Mouse (Mus musculus): ENCODE data around the gene Smr3a. TPM values are rescaled to one million over a fixed set of nuclear protein-coding genes. Genes with fewer than 3 reads are reported as not detected.

The Smr3a gene
- not detected in 2 replicates for polyA plus RNA-seq (2012; rRNA removed; ENCODE audit: low replicate concordance)

DNA sequence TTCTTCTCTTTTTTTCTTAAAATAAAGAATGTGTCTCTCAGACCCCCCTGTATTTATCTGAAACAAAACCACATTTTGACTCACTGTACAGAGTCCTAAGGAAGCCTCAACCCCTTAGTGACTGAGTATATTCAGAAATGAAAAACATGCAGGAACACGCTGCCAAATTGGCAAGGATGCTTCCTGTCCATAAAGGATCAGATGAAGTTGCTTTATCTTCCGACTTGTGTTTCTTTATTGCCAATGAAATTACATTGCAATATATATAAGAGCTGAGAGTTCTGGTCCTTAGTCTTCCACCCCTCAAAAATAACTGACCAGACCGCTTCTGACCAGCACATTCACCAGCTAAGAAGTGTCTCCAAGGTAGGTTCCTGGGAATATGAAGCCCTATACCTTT lies at the start of gene Smr3a:
Smr3a (plus strand) TSS at position 301 of the 400 bp plus-strand sequence.

DNA sequence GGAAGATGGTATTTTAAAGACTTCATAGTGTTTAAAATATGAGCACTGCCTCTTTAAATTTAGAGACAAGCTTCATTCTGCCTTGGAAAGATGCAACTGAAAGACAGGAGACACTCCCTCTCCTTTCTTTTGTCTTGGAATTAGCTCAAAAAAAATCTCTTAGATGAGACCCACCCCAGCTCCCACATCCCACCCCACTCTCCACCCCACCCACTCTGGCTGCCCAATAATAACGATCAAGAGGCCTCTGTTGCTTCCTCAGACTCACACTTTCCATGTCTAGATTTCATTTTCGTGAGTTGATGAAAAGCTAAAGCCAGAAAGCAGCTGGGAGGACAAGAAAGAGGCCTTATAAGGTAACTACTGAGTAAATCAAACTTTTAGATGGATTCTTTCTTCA lies 33.1 kb upstream of the Smr3a start, which contains the start of the genes 2310003L06Rik and Gm28434:
2310003L06Rik (plus strand) TSS at position 259 of the 400 bp plus-strand sequence.
Gm28434 (plus strand) TSS at position 317 of the 400 bp plus-strand sequence.

DNA sequence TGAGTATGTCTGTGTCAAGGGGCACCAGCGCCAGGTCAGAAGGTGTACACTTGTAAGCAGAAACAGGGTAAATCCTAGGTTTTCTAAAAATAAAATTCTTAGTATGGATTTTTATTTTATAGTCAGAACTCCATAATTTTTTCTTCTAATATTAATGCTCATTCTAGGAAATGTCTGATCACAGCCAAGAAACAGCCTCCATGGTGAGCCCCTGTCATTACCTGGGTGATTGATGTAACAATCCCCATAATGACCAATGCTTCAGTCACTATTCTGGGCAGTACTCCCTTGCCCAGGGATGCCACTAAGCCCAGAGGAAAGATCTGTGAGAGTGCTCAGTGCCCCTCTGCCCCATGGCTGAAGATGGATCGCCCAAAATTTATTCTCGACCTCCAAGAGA lies 23.2 kb upstream of the Smr3a start, which contains the start of gene Cabs1:
Cabs1 (plus strand) TSS at position 301 of the 400 bp plus-strand sequence.

Other genes starting within 250 kb of the Smr3a start
- not detected in 2 replicates for gene Csn1s2a, start 228.0 kb upstream of the Smr3a start, polyA plus RNA-seq (2012; rRNA removed; ENCODE audit: low replicate concordance)
- not detected in 2 replicates for gene Csn1s2b, start 194.5 kb upstream of the Smr3a start, polyA plus RNA-seq (2012; rRNA removed; ENCODE audit: low replicate concordance)
- gene Prr27, start 176.9 kb upstream of the Smr3a start, polyA plus RNA-seq (2012; rRNA removed; ENCODE audit: low replicate concordance): not detected in 2 replicates
- not detected in 2 replicates for gene Odam, start 117.5 kb upstream of the Smr3a start, polyA plus RNA-seq (2012; rRNA removed; ENCODE audit: low replicate concordance)
- 43.5 and 106 TPM in 2 replicates for gene Csn3, start 77.0 kb upstream of the Smr3a start, polyA plus RNA-seq (2012; rRNA removed; ENCODE audit: low replicate concordance)
- not detected in 2 replicates for gene 2310003L06Rik, start 33.1 kb upstream of the Smr3a start, polyA plus RNA-seq (2012; rRNA removed; ENCODE audit: low replicate concordance)
- not detected in 2 replicates for gene Gm28434, start 33.0 kb upstream of the Smr3a start, polyA plus RNA-seq (2012; rRNA removed; ENCODE audit: low replicate concordance)
- gene Cabs1, start 23.1 kb upstream of the Smr3a start, polyA plus RNA-seq (2012; rRNA removed; ENCODE audit: low replicate concordance): not detected in 2 replicates
- not detected in 2 replicates for gene Smr2, start 84.0 kb downstream of the Smr3a start, polyA plus RNA-seq (2012; rRNA removed; ENCODE audit: low replicate concordance)
- gene Gm11116, start 109.0 kb downstream of the Smr3a start, polyA plus RNA-seq (2012; rRNA removed; ENCODE audit: low replicate concordance): not detected in 2 replicates
- gene Gm11115, start 151.6 kb downstream of the Smr3a start, polyA plus RNA-seq (2012; rRNA removed; ENCODE audit: low replicate concordance): not detected in 2 replicates

Data from mammary gland, adult 2 months (tissue).